Comparison of ENCODE assay signal across 9 mouse cellular contexts in the genomic region with DNA sequence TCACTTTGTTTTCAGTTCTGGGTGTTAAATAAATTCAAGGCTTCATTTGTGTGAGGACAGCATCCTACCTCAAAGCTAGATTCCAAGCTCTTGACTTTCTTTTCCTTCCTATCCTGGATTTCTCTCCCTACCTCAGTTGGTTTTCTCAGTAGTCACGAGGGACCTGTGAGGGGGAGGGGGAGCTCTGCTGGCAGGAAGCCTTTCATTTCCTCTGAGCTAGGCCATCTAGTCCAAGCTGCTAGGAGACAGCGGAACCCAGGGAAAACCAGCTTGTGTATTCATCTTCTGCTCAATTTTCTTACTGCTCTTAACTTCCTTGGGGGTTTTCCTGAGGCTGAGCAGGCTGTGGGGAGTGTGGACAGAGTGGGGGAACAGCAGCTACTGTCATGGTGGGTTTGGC. TPM values are rescaled to one million over a fixed set of nuclear protein-coding genes. Genes with fewer than 3 reads are reported as not detected.
DNase-seq lines count a peak whose midpoint lies in the region; ATAC-seq and TF ChIP-seq lines count a peak whose summit lies in the region.
"Had no signal": no experiment of that assay in that cellular context is flagged by ENCODE, and none has a peak within 500 bp of the region (broad histone marks: within the 10 kb centered on the region; RNA-seq: fewer than 3 reads in every experiment).

No protein-coding gene starts in this region.

- no peak overlapping the region for H3K9ac ChIP-seq in heart, embryonic 16.5 days (ENCODE audit: low read length)
- H3K9ac ChIP-seq: midbrain, embryonic 12.5 days had no signal

- H3K4me2 ChIP-seq in heart, embryonic 16.5 days (ENCODE audit: low read depth, low read length), result no peak overlapping the region
- H3K4me2 ChIP-seq: midbrain, embryonic 12.5 days had no signal

- peak; percentile 45; the same call in 1 of the 2 replicates for ATAC-seq in heart, embryonic 16.5 days (replicated peaks; ENCODE audit: extremely low read depth, insufficient read depth, low FRiP score)
- ATAC-seq in cerebellum, adult (ENCODE audit: insufficient number of reproducible peaks, low FRiP score, low TSS enrichment), result no peak

- TF ChIP-seq CTCF in bone marrow macrophage, adult 2 months (IDR thresholded peaks at IDR 0.05; ENCODE audit: low read depth, low read length), result no peak

- no peaks in the 10 kb centered on the region for H3K9me3 ChIP-seq in heart, embryonic 16.5 days (replicated peaks; ENCODE audit: control insufficient read depth, low read length)
- H3K9me3 ChIP-seq: midbrain, embryonic 12.5 days had no signal

- H3K27ac ChIP-seq in bone marrow macrophage, adult 2 months (ENCODE audit: insufficient read depth, low read depth, low read length), result peak overlapping the region; percentile 96
- H3K27ac ChIP-seq in heart, embryonic 16.5 days (ENCODE audit: low read length), result peak overlapping the region; percentile 76
- H3K27ac ChIP-seq: midbrain, embryonic 12.5 days had no signal

- H3K36me3 ChIP-seq in heart, embryonic 16.5 days (ENCODE audit: control insufficient read depth, insufficient read depth), result peaks cover 31% of the 10 kb centered on the region

- no peaks in the 10 kb centered on the region for H3K27me3 ChIP-seq in heart, embryonic 16.5 days (ENCODE audit: control insufficient read depth, insufficient read depth, low read length)
- H3K27me3 ChIP-seq: midbrain, embryonic 12.5 days had no signal

- 47% methylated on average over 2 of the region's 2 CpGs for WGBS in heart, embryonic 16.5 days

- H3K4me3 ChIP-seq in bone marrow macrophage, adult 2 months (ENCODE audit: insufficient read depth, low read length), result no peak overlapping the region
- no peak overlapping the region for H3K4me3 ChIP-seq in heart, embryonic 16.5 days (ENCODE audit: low read length)
- H3K4me3 ChIP-seq: midbrain, embryonic 12.5 days had no signal

- TF ChIP-seq POLR2A in bone marrow macrophage, adult 2 months (IDR thresholded peaks at IDR 0.05; ENCODE audit: borderline replicate concordance, low read depth, low read length), result no peak

- peak; percentile 33 to 42 for DNase-seq in left cerebral cortex, adult 18-20 months (ENCODE audit: low spot score in 2 of 2)
- no peak for DNase-seq in left cerebral cortex, adult 11 months (ENCODE audit: low spot score)
- DNase-seq in layer of hippocampus, adult 9-11 months, result peak; percentile 65
- peak; percentile 59 to 62 for DNase-seq in lung, postnatal 4 days
- peak; percentile 57 for DNase-seq in thymus, postnatal 25 days

- peaks cover 38% of the 10 kb centered on the region for H3K4me1 ChIP-seq in bone marrow macrophage, adult 2 months (ENCODE audit: control insufficient read depth, insufficient read depth, low read length)
- peaks cover 25% of the 10 kb centered on the region for H3K4me1 ChIP-seq in heart, embryonic 16.5 days (ENCODE audit: control insufficient read depth, insufficient read depth, low read length)
- H3K4me1 ChIP-seq: midbrain, embryonic 12.5 days had no signal

RNA-seq across cellular contexts. Expression of gene Cnbd2, which starts 55.0 kb away (rescaled TPM):
- 1 to 10 TPM; 5.4 to 5.6 TPM for total RNA-seq in left cerebral cortex, adult 18-20 months (2021)
- 5.6 and 5.9 TPM in 2 replicates for polyA plus RNA-seq in bone marrow macrophage, adult 2 months (2012; ENCODE audit: insufficient read depth, insufficient read length, missing spikeins)
- polyA plus RNA-seq in heart, embryonic 16.5 days (2015; fragmentation: Nextera tagmentation; extraction: Ambion mirVana), result 2.2 and 2.7 TPM in 2 replicates

RNA-seq across cellular contexts. Expression of gene Scand1, which starts 55.5 kb away (rescaled TPM):
- total RNA-seq in left cerebral cortex, adult 18-20 months (2021), result 10 to 100 TPM; 79.6 to 86.0 TPM
- 71.1 and 77.0 TPM in 2 replicates for polyA plus RNA-seq in bone marrow macrophage, adult 2 months (2012; ENCODE audit: insufficient read depth, insufficient read length, missing spikeins)
- polyA plus RNA-seq in heart, embryonic 16.5 days (2015; fragmentation: Nextera tagmentation; extraction: Ambion mirVana), result 45.3 and 48.2 TPM in 2 replicates
